Mouse (Mus musculus): ENCODE results near the gene Stat5a.

The Stat5a gene

GRCm38 (mm10) chr11:100896078-100896477 lies 36.9 kb downstream of the Stat5a start:
- no peak for DNase-seq (ENCODE audit: low spot score)

GRCm38 (mm10) chr11:100897294-100898231 lies 38.4 kb downstream of the Stat5a start:
- DNase-seq (ENCODE audit: low spot score) = peak; percentile 46

GRCm38 (mm10) chr11:100898441-100899199 lies 39.5 kb downstream of the Stat5a start:
- DNase-seq (ENCODE audit: low spot score) = no peak

DNA sequence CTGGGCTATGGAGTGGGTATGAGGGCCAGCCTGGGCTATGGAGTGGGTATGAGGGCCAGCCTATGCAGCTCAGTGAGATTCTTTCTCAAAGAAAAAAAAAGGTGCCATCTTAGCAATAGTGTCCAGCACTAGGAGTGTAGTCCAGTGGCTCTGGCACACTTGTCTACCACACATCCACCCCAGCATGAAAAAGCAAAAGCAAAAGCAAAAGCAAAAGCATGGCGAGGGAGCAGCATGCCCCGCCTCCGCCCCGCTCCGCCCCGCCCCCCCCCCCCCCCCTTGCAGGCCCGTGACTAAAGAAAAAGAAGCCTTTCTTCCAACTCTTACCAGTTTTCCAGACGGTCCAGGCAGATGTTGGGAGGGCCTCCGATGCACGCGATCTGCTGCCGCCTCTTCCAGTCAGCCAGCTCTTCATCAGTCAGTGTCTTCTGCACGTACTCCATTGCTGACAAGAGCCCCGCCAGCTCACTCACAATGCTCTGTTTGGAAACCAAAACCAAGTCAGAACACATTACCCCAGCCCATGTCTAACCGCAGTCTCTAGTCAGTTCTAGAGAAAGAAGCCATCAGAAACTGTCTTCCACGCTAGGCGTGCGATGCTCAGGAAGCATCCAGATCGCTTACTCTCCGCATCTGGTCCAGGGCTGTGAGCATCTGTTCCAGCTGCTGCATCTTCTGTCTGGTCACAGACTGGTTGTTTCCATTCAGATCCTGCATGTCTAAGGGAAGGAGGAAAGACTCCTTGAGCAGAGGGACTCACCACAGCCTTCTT lies 45.6 kb downstream of the Stat5a start:
- no peak for DNase-seq (ENCODE audit: low spot score)

GRCm38 (mm10) chr11:100905929-100906328 lies 46.8 kb downstream of the Stat5a start:
- DNase-seq (ENCODE audit: low spot score) = no peak

- DNase-seq (ENCODE audit: low spot score) = no peak
Observed at GRCm38 (mm10) chr11:100906885-100907284, 47.7 kb downstream of the Stat5a start.

- DNase-seq (ENCODE audit: low spot score) = no peak
Observed at GRCm38 (mm10) chr11:100908112-100908511, 49.0 kb downstream of the Stat5a start.

DNA sequence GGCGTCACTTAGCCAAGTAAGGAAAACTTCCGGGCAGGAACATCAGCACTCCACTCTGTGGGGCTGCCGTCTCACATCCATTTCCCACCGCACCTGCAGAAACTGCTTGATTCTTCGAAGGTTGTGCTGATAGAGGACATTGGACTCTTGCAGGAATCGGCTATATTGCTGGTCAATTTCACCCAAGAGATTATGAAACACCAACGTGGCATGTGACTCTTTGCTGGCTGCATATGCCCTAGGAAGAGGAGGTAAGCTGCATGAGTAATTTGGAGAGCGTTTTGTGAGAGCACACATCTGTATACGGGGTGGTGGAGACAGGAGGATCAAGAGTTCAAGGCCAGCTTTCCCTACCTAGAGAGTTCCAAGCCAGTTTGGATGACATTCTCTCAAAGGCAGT lies 49.4 kb downstream of the Stat5a start:
- no peak for DNase-seq (ENCODE audit: low spot score)

GRCm38 (mm10) chr11:100912401-100913155 lies 53.4 kb downstream of the Stat5a start:
- DNase-seq (ENCODE audit: low spot score) = no peak

DNA sequence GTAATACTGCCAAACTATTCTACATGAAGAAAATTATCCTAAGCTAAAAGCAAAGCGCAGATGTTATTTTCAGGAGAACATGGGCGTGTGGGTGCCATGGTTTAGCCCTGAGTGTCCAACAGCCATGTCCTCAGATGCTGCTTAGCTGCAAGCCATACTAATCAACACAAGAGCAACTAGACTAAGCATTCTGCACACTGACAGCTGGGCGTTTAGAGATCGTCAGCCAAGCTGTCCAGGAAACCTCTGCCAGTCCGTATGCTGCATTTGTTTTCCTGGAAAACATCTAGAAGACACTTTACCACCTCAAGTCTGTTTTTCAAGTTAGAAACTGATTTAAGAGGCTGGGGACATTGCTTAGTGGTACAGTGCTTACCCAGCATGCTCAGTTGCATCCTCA lies 55.3 kb downstream of the Stat5a start:
- DNase-seq (ENCODE audit: low spot score) = no peak

- no peak for DNase-seq (ENCODE audit: low spot score)
Observed at GRCm38 (mm10) chr11:100915063-100915462, 55.9 kb downstream of the Stat5a start.

DNA sequence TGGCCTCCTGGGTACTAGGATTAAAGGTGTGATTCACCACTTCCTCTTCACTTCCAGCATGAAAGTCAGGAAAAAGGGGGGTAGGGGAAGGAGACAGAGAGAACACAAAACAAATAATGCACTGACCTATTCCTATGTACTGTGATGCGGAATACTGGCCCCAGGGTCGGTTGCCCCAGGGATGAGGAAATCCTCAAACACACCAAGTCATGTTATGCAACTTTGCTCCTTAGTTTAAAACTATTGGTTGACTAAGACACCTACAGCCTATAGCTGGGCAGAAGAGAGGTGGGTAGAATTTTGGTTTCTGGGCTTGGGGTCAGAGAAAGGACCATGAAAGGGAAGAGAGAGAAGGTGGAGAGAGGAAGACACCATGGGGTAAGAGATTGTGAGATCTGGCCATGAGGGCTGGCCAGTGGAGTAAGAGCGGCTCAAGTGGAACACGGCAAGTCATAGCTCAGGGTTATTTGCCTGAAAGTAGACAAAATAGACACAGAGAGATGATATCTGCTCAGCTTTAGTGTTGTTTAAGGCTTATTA lies 57.4 kb downstream of the Stat5a start:
- DNase-seq (ENCODE audit: low spot score) = no peak

DNA sequence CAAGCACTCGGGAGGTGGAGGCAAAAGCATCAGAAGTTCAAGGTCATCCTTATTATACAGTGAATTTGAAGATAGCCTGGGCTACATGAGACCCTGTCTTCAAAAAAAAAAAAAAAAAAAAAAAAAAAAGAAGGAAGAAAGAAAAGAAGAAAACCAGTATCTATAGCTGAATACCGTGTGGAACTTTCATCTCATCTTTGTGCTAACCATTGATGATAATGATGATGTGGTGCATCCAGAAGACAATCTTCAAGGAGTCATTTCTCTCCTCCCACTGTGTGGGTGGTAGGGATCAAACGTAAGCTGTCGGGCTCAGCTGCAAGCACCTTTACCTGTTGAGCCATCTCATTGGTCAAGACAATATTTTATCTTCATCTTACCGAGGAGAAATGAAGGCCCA lies 58.9 kb downstream of the Stat5a start:
- no peak for DNase-seq (ENCODE audit: low spot score)

DNA sequence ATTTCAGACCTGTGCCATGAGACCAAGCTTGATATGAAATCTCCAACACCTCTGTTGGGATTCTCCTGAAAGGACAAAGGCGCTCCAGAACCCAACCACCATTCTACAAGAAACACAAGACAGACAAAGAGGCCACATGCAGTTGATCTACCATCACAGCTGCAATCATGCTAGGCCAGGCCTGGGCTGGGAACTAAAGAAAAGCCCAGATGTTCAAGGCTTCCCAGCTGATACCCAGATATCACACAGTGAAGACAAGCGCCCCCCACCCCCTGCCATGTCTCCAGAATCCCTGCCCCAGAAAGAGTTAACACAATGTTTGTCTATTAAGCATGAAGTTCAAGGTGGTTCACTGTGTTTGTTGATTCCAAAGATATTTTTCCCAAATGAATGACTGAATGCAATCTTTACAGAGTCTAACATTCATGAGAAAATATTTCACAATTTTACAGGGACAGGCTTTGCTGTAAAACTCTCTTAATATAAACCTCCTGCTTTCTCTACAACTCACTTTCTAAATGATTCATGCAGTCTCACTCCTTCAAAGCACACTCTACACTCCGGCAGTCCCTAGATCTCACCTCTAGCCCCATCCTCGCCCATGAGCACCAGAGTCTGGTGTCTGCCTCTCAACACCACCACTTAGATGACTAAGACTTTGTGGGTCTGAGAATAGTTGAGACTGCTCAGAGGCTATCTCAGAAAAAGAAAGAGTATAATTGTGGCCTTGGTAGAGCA lies 61.9 kb downstream of the Stat5a start:
- DNase-seq (ENCODE audit: low spot score) = no peak

- DNase-seq (ENCODE audit: low spot score) = no peak
Observed at GRCm38 (mm10) chr11:100924386-100924919, 65.3 kb downstream of the Stat5a start.

- no peak for DNase-seq (ENCODE audit: low spot score)
Observed at GRCm38 (mm10) chr11:100927386-100927785, 68.2 kb downstream of the Stat5a start.

DNA sequence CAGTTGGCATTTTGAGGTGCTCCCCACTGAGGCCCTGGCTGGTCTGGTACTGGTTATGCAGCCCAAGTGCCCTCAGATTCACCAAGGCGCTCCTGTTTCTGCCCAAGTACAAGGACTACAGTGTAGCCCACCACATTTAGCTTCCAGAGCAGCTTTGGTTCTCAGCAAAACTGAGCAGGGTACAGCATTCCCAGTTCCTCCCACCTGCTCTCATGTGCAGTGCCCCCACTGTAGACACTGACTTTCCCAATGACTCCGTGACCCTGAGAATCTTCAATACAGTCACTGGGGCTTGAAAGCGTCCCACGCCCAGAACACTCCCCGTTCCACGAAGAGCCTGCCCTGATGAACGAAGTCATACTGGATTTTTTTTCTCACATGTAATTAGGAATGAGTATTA lies 71.5 kb downstream of the Stat5a start:
- no peak for DNase-seq (ENCODE audit: low spot score)

GRCm38 (mm10) chr11:100931254-100931921 lies 72.2 kb downstream of the Stat5a start:
- no peak for DNase-seq (ENCODE audit: low spot score)
